Mouse (Mus musculus) lung, postnatal 4 days (tissue): ENCODE results near the gene Syt12.
"Not testable (repeated sequence)": the region's sequence is repeated elsewhere in the genome, so short reads cannot be mapped to it uniquely, and the experiment has no call there.

ENCODE experiments used
- DNase-seq, 2 experiments: peaks; one replicate each; pipeline ENCODE4 v3.0.0; 2021

The Syt12 gene

DNA sequence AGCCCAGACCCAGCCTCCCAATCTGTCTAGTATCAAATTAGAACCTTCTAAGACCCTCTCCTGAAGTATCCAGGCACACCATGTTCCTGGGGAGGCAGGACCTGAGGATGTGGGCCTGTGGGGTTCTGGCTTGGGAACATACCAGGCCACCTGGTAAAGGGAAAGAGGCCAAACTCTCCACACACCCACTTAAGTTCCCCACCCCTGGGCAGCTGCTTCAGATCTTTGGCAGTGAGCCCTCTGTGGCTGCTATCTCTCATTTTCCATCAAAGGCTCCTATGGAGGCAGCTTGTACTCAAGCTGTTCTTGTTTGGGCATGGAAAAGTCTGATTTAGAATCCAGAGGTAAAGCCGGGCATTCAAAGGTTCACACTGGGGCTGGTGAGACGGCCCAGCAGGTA is 10.6 kb upstream of the Syt12 start:
- DNase-seq = peak; percentile 37 to 53

DNA sequence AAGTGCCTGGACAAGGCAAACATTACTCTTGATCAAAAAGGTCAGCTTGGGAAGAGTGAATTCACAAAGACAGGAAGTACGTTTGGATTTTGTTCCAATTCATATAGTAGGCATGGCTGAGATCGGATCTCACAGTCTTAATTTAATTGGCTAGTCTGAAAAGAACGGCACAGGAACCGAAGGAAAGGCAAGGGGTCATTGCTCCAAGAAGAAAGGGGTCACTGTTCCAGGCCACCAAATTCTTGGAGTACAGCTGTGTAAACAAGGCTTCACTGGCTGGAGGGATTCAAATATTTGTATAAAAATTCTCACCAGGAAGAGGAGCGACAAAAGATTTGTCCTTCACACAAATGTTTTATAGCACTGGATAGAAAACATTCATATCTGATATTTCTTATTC is 7.8 kb upstream of the Syt12 start:
- DNase-seq = no peak

DNA sequence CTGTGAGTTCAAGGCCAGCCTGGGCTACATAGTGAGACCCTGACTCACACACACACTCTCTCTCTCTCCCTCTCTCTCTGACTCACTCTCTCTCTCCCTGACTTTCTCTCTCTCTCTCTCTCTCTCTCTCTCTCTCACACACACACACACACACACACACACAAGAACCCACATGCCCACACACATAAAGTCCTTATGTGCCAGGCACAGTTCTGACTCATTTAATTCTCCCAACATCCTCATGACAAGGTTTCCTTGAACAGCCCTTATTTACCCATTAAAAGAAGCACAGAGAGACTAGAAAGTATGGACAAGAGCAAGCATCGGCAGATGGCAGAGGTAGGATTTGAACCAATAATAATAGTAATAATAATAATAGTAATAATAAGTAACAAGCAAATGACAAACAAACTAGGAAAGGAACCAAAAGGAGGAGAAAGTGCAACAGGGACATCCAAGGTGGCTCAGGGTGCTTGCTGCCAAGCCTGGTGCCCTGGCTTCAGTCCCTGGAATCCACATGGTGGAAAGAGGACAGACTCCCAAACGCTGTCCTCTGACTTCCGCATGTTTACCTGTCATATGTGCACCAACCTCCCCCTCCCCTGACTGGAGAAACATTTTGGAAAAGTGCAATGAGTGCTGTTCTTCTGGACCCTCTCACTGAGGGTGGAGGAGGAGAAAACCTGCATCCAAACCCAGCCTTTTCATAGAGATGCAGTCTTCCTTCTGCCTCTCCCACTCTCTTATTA is 5.0 kb upstream of the Syt12 start:
- no peak for DNase-seq

DNA sequence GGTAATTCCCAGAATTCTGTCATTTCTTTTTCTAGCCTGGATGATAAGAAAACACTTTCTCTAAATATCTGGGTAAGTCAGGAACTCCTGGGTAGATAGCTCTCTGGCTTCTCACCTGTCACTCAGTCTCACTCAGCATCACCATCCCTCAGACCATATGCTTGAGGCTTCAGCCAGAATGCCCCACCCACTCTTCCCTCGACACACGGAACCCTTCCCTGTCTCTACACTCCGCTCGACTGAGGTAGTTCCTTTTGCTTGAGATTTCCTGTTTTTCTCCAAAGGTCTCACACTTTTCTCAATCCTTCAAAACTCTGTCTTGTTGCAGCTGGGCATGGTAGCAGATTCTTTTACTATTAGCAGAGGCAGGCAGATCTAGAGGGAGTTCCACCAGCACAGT is 4.1 kb upstream of the Syt12 start:
- no peak for DNase-seq

DNA sequence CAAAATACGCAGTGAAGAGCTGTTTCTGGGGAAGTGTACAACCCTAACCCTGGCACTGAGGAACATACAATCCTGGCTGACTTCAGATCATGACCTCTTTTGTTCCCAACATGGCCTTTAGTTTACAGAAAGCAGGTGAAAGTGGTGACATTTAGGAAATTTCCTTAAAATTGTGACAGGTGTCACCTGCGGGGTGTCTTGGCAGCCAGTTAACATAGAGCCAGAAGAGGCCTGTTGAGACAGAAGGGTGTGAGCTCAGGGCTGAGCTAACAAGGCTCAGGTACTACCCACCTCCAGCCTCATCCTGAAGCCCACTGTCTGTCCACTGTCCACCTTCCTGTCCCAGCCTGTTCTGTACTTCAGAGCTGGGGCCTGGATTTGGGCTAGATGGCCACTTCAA is 2.8 kb upstream of the Syt12 start:
- no peak for DNase-seq

DNA sequence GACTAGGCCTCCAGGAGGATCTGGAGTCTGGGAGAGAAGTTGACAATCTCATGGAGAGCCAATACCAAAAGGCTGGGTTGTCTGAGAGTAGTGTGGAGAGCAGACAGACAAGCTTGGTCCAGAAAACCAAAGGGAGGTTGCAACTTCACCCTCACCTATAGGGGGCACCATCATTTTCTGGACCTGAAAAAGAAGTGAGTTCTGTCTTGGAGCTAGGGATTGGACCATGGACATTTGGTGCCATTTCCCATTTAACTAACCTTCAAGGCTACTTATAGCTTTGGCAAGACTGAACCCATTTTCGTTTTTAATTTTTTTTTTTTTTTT is 906 bp upstream of the Syt12 start:
- peak in 1 of 2 experiments; percentile 22 for DNase-seq

DNA sequence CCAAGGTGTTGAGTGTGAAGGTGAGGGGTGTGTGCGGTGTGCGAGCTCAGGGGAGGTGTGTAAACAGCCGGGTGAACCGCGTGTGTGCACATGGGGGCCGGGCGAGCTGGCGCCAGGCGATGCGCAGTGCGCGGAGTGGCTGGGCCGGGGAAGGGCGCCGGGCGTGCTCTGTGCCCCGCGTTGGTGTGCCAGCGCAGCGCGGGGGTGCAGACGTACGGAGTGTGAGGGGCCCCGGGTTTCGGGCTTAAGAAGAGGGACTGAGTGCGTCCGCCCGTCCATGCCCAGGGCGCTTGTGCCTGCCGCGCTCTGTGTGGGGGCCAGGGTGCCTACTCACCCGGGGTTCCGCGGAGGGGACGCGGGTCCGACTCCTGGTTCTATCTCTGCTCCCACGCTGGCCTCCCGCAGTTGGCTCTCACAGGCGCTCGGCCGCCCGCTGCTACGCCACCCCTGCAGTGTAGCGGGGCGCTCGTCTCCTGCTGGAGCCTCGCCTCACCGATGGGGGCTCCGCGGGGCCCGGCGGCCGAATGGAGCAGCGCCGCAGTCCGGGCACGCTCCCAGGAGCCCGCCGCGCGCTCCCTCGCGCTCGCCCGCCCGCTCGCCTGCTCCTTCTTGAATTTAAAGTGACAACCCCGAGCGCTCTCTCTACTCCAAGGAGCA is 518 bp downstream of the Syt12 start:
- DNase-seq = peak; percentile 51 to 60

DNA sequence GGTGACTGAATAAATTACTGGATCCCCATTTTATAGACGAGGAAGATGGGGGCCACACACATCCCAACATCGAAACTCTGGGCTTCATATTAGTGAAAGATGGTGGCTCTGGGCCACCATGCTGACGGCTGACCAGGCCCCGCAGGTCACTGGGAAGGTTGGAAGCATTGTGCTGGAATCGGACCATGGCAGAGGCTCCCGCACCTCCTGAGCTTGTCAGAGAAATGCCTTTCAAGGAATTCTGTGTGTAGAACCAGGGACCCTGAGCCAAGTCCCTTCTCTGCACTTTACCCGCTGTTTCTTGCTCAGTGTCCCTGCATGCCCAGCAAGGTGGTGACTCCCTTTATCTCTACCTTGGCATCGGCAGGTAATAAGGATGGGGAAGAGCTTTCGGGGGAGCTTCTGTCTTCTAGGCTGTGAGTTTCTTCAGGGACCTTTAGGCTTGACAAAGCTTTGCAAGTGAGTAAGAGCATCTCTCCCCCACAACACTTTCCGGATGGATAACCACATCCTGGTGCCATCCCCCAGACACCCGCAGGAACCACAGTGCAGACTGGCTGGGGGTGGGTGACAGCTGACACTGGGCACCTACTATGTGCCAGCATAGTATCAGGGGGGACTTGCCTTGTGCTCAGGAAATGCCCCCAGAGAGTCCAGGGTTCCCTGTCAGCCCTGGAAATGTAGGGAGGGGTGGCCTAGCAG is 1.9 kb downstream of the Syt12 start:
- no peak for DNase-seq

DNA sequence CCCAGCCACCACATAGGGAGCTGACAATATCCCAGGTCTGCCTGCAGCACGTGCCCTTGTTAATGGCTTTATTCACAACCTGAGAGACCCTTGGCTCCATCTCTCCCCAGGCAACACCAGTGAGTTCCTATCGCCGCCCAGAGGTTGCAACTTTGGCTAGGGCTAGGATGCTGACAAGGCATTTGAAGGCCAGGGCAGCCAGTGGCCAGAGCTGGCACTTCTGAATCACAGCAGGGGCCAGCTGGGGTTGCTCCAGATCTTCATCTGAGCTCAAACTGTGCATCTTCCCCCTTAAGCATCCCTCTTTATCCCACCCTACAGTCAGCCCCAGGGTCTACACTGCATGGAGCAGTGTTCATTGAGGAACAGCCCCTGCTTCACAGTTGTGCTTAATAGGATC is 2.5 kb downstream of the Syt12 start:
- DNase-seq = no peak

DNA sequence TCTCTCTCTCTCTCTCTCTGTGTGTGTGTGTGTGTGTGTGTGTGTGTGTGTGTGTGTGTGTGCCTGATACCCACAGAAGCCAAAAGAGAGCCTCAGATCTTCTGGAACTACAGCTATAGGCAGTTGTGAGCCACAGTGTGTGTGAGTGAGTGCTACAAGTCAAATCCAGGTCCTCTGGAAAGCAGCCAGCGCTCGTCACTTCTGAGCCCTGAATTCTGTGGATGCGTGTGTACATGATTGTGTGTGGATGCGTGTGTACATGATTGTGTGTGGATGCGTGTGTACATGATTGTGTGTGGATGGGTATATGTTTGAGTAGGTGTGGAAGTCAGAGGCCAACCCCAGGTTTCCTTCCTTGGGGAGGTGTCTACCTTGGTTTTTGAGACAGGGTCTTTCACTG is 3.7 kb downstream of the Syt12 start:
- DNase-seq = no peak

DNA sequence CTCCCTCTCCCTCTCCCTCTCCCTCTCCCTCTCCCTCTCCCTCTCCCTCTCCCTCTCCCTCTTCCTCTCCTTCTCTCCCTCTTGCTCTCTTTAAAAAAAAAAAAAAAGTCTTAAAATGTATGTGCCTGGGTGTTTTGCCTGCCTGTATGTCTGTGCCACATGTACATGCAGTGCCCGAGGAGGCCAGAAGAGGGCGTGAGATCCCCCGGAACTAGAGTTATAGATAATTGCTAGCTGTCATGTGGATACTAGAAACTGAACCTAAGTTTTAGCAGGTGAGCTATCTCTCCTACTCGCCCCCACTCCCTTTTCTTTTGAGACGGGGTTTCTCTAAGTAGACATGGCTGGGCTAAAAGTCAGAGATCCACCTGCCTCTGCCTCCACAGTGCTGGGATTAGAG is 8.9 kb downstream of the Syt12 start:
- DNase-seq = no peak

DNA sequence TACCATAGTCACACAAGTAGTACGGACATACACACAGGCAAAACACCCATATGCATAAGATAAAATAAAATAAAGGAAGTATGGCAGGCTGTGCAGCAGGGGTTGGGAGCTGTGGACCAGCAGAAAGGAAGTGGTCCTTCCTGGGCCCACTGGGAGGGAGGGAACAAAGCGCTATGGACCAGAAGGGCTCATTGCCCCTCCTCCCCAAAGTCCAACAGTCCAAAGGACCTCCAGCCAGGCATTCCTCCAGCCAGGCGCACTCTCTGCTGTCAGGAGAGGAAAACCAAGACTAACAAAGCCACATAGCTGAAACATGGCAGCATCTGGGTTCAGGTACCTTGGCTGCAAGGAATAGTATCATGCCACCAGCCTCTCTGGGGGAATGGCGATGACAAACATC is 12.6 kb downstream of the Syt12 start:
- DNase-seq = no peak

DNA sequence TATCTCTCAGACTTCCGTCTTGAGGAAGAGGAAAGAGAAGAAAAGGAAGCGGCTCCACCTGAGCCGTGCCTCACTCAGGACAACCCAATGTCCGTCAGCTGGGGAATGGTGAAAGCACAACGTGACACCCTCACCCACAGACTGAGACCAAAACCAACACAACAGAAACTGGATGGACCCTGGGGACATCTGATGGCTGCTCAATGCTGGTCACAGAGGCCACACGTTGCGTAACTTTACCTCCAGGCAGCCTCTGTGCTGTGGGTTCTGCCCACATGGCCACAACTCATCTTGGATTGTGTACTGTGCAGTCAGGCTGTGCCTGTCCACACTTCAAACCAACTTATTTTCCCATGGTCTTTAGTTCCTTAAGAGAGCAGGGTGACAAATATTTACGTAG is 15.3 kb downstream of the Syt12 start:
- DNase-seq = no peak

DNA sequence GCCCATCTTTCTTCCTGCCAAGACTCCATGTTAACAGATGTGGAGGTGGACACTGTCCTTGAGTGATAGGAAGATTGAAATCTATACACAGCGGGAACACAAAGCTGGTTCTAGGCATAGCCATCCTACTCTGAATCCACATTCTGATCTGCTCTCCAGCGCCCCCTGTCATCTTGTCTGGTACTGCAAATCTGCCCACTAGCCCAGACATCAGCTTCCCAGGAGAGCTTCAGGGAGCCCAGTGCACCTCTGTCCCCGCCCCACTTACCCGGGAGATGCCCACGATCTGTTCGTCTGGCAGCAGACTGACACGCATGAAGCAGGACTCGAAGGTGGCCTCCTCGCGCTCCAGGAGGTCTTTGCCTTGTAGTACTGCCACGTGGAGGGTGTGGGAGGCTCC is 21.0 kb downstream of the Syt12 start:
- peak; percentile 46 to 73 for DNase-seq

DNA sequence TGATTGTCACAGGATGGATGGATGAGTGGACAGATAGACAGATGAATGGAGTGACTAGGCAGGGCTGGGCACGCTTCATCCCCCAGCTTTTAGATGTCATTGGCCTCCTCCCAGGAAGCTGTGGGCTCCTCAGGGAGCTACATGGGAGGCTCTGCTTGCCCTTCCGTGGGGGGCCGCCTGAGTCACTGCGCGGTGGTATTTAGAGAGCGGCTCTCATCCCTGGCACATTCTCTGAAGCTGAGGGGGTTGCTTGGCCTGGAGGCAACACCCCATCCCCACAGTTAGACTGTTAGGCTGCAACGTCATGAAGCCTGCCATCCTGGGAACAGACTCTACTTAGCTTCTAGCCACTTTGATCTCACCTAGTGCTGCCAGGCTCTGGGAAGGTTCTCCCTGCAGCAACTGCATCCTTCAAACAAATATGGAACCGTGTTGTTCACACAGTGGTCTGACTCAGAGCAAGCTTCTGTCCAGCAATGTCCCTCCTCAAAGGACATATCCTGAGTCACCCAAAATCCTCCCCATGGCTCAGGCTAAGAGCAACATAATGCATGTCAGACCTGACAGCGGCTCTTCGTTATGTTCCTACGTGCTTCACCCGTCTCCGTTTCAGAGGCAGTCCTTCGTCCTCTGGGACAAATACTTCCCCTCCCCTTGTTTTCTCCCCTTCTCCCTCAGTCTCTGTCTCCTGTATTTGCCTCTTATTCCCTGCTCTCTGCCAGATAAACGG is 22.0 kb downstream of the Syt12 start:
- no peak for DNase-seq

DNA sequence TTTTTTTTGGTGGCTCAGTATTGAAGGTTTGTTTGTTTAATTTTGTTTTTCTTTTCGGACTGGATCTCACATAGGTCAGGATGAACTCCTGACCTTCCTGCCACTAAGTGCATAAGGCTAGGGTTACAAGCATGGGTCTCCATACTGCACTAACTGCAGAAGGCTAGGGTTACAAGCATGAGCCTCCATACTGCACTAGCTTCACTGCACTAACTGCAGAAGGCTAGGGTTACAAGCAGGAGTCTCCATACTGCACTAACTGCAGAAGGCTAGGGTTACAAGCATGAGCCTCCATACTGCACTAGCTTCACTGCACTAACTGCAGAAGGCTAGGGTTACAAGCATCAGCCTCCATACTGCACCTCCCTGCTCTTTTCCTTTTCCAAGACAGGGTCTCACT is 23.2 kb downstream of the Syt12 start:
- not testable (repeated sequence) for DNase-seq

DNA sequence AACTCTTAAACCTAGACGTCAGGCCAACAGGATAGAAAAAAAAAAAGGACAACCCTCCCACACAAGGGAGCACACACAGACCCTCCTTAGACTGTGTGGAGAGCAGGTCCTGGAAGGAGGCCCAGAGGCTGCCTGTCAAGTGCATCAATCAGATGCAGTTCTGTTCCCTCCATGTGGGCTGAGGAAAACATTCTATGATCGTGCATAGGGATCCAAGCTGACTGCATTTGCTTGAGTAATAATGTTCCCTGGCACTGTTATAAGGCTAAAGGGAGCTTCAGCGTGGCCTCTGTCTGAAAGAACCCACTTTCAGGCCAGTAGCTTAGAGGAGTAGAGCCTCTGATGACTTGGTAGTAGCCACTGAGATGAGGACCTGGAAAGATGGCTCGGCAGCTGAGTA is 24.7 kb downstream of the Syt12 start:
- DNase-seq = no peak

DNA sequence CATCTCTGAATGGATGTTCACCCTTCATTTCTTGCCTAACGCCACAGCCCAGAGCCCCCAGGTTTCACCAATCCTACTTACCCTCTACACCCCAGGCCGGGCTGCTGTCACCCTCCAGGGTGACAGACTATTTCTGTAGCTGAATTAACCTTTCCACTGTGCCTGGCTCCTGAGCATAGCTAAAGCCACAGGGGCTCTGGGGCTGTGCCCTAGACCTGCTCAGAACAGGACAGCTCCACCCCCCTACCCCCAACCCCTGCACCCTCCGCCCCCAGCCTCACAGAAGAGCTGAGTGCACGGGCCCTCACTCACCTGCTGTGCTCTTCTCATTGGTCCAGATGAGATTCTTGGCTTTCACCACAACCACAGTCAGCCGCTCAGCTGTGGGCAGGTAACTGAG is 25.3 kb downstream of the Syt12 start:
- DNase-seq = no peak

DNA sequence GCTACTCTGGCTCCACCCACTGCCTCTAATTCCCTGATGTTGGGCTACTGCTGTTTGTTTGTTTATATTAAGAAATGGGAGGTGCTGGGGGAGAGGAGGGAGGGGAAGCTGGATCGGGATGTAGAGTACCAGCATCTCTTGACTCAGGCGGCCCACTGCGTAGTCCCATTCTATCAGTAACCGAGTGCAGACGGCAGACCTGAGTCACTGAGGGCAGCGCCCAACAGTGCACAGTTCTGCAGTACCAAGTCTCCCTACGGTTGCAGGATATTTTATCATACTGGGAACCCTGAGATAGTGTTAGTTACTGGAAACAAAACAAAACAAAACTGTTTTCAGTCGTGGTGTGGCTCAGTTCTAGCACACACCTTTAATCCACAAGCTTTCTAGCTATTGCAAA is 26.1 kb downstream of the Syt12 start:
- DNase-seq = no peak

DNA sequence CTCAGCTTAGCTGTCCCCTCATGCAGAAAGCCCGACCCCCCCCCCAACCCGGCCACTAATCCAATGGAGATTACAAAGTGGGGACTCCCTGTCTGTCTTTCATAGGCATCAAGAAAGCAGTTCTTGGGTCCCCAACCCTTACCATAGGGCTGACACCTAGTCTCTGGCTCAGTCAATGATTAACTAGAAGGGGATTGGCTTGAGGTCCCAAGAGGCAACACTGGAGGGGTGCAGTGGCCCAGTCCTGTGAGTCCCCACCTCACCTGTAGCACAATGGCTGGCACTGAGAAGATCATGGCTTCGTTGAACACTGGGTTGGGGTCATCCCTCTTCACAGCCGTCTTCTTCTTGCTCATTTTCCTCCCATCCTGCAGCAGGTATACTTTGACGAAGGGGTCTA is 26.6 kb downstream of the Syt12 start:
- DNase-seq = no peak

DNA sequence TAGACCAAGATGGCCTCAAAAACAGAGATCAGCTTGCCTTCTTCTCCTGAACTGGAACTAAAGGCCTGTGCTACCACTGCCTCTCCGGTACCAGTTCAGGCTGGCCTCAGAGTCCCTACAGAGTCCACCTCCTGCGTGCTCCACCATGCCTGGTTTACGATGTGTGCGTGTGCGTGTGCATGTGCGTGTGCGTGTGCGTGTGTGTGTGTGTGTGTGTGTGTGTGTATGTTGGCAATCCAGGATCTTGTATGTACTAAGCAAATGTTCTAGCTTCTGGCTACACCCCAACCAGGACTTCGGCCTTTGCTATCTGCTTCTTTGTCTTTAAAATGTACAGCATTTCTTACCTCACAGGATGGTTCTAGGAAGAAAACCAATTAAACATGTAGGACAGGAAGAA is 28.0 kb downstream of the Syt12 start:
- no peak for DNase-seq

DNA sequence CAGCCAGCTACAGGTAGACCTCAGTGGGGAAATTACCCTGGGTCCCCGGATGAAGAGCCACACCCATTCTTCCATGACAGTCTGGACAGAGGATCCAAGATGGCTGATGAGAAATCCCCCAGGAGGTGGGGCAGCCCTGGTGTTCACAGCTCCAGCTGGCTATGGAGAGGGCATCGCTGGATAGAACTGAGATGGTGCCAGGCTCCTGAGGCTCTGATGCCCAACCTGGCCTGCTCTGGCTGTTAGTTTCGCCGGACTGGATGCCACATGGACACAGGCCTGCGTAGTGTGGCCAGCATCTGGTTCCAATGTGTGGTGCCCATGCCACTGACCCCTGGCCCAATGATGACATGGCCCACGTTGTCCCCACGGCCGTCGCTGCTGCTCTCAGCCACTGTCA is 29.8 kb downstream of the Syt12 start:
- DNase-seq = no peak

DNA sequence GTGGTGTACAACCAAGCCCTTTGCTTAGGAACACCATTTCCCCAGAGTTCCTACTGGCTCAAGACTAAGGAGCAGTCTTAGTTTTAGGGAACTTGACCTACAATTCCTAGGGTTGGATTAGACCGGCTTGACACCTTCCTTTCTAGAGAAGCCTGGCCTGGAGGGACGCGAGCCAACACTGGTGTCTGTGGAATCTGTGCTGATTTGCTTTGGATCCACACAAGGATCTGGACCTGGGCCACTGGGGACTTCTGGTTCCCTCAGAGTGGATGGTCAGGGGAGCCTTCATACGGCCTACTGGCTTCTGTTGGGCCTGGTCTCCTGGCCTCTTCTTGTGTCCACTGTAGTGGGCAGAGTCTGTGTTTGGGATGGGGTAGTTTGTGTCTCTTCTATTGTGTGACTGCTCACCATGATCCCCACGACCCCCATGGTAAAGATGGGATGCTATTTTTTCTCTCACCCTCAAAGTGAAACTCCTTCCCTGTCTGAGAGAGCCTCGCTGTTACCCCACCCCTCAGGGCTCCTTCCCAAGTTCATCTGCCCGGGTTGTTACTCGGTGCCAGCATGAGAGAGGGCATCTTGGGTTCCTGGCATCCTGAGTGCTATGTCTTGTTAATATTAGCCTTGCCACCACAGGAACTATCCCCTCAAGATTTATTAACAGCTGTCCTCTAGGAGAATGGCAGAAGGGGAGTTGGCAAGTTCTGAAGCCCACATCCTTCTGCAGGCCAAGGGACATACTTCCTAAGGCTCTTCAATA is 30.4 kb downstream of the Syt12 start:
- no peak for DNase-seq
